Mouse (Mus musculus) layer of hippocampus, postnatal 25 days (tissue): Measurements from ENCODE around the gene Eif2ak1. TPM values are rescaled to one million over a fixed set of nuclear protein-coding genes. Genes with fewer than 3 reads are reported as not detected.

Source experiments
- DNase-seq, 2 experiments: peaks; one replicate each; pipeline ENCODE4 v3.0.0; 2022; ENCODE audit warnings: mixed read lengths in 2 of 2, low spot score in 1 of 2; ENCODE audit errors: extremely low spot score in 1 of 2
- total RNA-seq, 2 experiments: library from RNA; stranded (reverse); gene quantifications; 2 replicates each; pipeline ENCODE4 v1.2.3; 2021

The Eif2ak1 gene
- total RNA-seq, 2 experiments from 2014 or later, result 41.3 to 41.7 TPM

GRCm38 (mm10) chr5:143943231-143944125 lies 125.9 kb downstream of the Eif2ak1 start:
- DNase-seq, result peak; percentile 36 to 55

GRCm38 (mm10) chr5:143948361-143948760 lies 130.8 kb downstream of the Eif2ak1 start:
- no peak for DNase-seq

GRCm38 (mm10) chr5:143950016-143950415 lies 132.4 kb downstream of the Eif2ak1 start:
- no peak for DNase-seq

Other genes starting within 250 kb of the Eif2ak1 start
- 10 to 100 TPM; 40.8 to 49.8 TPM for gene Cyth3, start 195.3 kb upstream of the Eif2ak1 start, total RNA-seq
- 10 to 100 TPM; 17.0 to 26.5 TPM for gene Usp42, start 85.5 kb upstream of the Eif2ak1 start, total RNA-seq
- gene Ankrd61, start 79.9 kb downstream of the Eif2ak1 start, total RNA-seq, result under 1 TPM in 1 of 2 experiments, not detected in 1; 0.15 TPM
- 10 to 100 TPM; 31.3 to 31.4 TPM for gene Aimp2, start 92.1 kb downstream of the Eif2ak1 start, total RNA-seq
- 10 to 100 TPM; 11.4 to 16.3 TPM for gene Pms2, start 92.2 kb downstream of the Eif2ak1 start, total RNA-seq
- 1 to 10 TPM in 1 of 2 experiments, under 1 TPM in 1; 0.64 to 3.7 TPM for gene Gm42421, start 110.4 kb downstream of the Eif2ak1 start, total RNA-seq
- 1 to 10 TPM; 2.4 TPM for gene Rsph10b, start 115.2 kb downstream of the Eif2ak1 start, total RNA-seq
- gene Ccz1, start 197.1 kb downstream of the Eif2ak1 start, total RNA-seq, result 10 to 100 TPM; 35.2 to 38.2 TPM
- not detected for gene Ocm, start 208.9 kb downstream of the Eif2ak1 start, total RNA-seq